Mouse (Mus musculus) hindbrain, embryonic 13.5 days (tissue): ENCODE results near the gene Cdkal1. TPM values are rescaled to one million over a fixed set of nuclear protein-coding genes. Genes with fewer than 3 reads are reported as not detected.

Source experiments
- ATAC-seq: fragments of 200-750 bp; cut with Nextera tagmentation; 2 replicates; pipeline ENCODE4 v1.8.0; 2017; ENCODE audit warnings: moderate TSS enrichment; ENCODE audit not compliant: low FRiP score
- H3K27ac ChIP-seq: fragments of 300-500 bp; sonication (generic); 2 replicates; pipeline ENCODE4 v1.5.1; 2015; ENCODE audit warnings: inconsistent platforms, mild to moderate bottlenecking, moderate library complexity
- H3K27me3 ChIP-seq: fragments of 300-500 bp; sonication (generic); 2 replicates; pipeline ENCODE4 v1.6.1; 2015; ENCODE audit warnings: mild to moderate bottlenecking, inconsistent platforms
- H3K36me3 ChIP-seq: fragments of 300-500 bp; sonication (generic); 2 replicates; pipeline ENCODE4 v1.6.1; 2015; ENCODE audit warnings: mild to moderate bottlenecking, inconsistent platforms
- H3K4me1 ChIP-seq: fragments of 300-500 bp; sonication (generic); replicated peaks from 2 replicates; pipeline ENCODE4 v1.6.1; 2015; ENCODE audit warnings: inconsistent platforms
- H3K4me2 ChIP-seq: fragments of 300-500 bp; sonication (generic); 2 replicates; pipeline ENCODE4 v1.6.1; 2015; ENCODE audit warnings: inconsistent platforms, mild to moderate bottlenecking, moderate library complexity
- H3K4me3 ChIP-seq: fragments of 300-500 bp; sonication (generic); 2 replicates; pipeline ENCODE4 v1.5.1; 2015; ENCODE audit warnings: mild to moderate bottlenecking, inconsistent platforms
- H3K9ac ChIP-seq: fragments of 300-500 bp; sonication (generic); 2 replicates; pipeline ENCODE4 v1.6.1; 2015; ENCODE audit warnings: mild to moderate bottlenecking, inconsistent platforms
- H3K9me3 ChIP-seq: fragments of 300-500 bp; sonication (generic); 2 replicates; pipeline ENCODE4 v1.6.1; 2016; ENCODE audit warnings: inconsistent platforms
- WGBS: fragments of 180-500 bp; shearing (Covaris S2); methylation state at CpG from one replicate; pipeline ENCODE4 v1.1.7; 2015; 5-methylcytosine and 5-hydroxymethylcytosine counted together
- polyA plus RNA-seq: library from polyadenylated mRNA; unstranded; fragments of >200 nt; fragmentation: Nextera tagmentation; extraction: Ambion mirVana; gene quantifications from 2 replicates; pipeline ENCODE4 v1.2.1, GENCODE M21; 2015

Gene Cdkal1
- polyA plus RNA-seq = 24.3 and 25.2 TPM in 2 replicates

- Histone ChIP-seq H3K27me3 (no peaks in the 10 kb centered on the region), H3K4me3 (peak within 1 kb of the TSS; percentile 65), H3K4me1 (peaks cover 20% of the 10 kb centered on the region), H3K9me3 (no peaks in the 10 kb centered on the region), H3K4me2 (peak within 1 kb of the TSS; percentile 69), H3K27ac (peak within 1 kb of the TSS; percentile 84), H3K36me3 (peaks cover 3% of the 10 kb centered on the region; the same call in 1 of the 2 replicates), H3K9ac (peak within 1 kb of the TSS; percentile 74)
- WGBS = under 1% methylated on average over 33 of the region's 33 CpGs
- peak; percentile 90 for ATAC-seq
Measured at GRCm38 (mm10) chr13:29855281-29856031, at the start of gene Cdkal1. Gene Cdkal1, minus strand, starts transcription at chr13:29855674.

DNA sequence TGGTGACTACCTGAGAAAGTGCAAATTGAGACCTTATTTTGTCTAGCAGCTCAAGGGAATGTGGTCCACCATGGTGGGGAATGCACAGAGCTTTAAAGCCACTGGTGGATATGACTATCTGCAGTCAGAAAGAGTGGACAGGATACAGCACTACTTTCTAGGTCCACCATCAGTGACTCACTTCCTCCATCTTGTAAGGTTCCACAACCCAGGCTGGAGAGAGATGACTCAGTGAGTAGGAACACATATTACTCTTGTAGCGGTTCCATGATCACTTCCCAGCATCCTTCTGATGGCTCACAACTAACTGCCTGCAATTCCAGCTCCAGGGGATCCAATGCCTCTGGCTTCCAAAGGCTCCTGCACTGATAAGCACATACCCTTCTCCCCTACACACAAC is 47.9 kb upstream of the Cdkal1 start:
- 100% methylated on average over 1 of the region's 1 CpGs for WGBS
- no peak overlapping the region for H3K27ac ChIP-seq
- no peaks in the 10 kb centered on the region for H3K27me3 ChIP-seq
- H3K4me3 ChIP-seq = no peak overlapping the region
- no peak overlapping the region for H3K4me2 ChIP-seq
- no peak for ATAC-seq
- H3K9ac ChIP-seq = no peak overlapping the region
- H3K36me3 ChIP-seq = peaks cover 38% of the 10 kb centered on the region
- peaks cover 19% of the 10 kb centered on the region for H3K9me3 ChIP-seq
- H3K4me1 ChIP-seq = no peaks in the 10 kb centered on the region

DNA sequence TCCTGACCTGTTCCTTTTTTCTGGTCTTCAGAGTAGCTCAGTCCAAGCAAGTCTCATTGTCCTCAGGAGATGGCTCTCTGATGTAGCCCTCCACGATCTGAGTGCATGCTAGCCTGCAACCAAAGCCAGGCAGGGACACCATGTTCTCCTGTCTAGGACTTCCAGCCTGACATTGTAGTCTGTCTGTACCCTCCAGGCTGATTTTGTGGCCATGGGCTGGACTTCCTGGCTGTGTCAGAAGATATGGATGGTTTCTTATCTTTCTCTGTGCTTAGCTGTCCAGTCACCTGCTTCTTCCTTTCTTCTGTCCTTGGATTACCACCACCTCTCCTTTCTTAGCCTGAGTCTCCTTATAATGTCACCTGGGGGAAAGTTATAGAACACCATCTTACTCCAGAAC is 47.2 kb upstream of the Cdkal1 start:
- no peaks in the 10 kb centered on the region for H3K27me3 ChIP-seq
- H3K36me3 ChIP-seq = peaks cover 32% of the 10 kb centered on the region
- ATAC-seq = no peak
- peaks cover 23% of the 10 kb centered on the region for H3K9me3 ChIP-seq
- H3K4me1 ChIP-seq = no peaks in the 10 kb centered on the region
- H3K9ac ChIP-seq = no peak overlapping the region
- H3K4me2 ChIP-seq = no peak overlapping the region
- WGBS = 100% methylated on average over 1 of the region's 1 CpGs
- no peak overlapping the region for H3K4me3 ChIP-seq
- H3K27ac ChIP-seq = no peak overlapping the region

DNA sequence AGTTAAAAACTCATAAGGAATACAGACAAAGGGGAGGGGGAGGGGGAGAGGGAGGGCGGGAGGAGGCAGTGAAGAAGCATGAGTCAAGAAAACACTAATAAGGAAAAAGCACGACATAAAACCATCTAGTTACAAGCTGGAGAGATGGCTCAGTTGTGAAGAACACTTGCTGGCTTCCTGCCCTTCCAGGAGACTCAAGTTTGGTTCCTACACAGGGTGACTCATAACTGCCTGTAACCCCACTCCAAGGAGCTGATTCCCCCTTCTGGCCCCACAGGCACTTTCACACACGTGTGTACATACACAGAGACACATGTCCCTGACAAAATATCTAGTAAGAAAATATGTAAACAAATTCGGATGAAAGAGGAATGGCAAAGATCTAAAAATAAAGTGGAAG is 46.2 kb upstream of the Cdkal1 start:
- Histone ChIP-seq H3K4me1 (no peaks in the 10 kb centered on the region), H3K9me3 (peaks cover 29% of the 10 kb centered on the region), H3K36me3 (peaks cover 23% of the 10 kb centered on the region), H3K27me3 (no peaks in the 10 kb centered on the region), H3K4me2 (no peak overlapping the region), H3K9ac (no peak overlapping the region), H3K27ac (no peak overlapping the region), H3K4me3 (no peak overlapping the region)
- ATAC-seq = no peak
- WGBS = 89% methylated on average over 4 of the region's 4 CpGs

- H3K27ac ChIP-seq = no peak overlapping the region
- no peak overlapping the region for H3K4me2 ChIP-seq
- WGBS = 98% methylated on average over 3 of the region's 3 CpGs
- H3K4me3 ChIP-seq = no peak overlapping the region
- ATAC-seq = no peak
- no peaks in the 10 kb centered on the region for H3K36me3 ChIP-seq
- H3K4me1 ChIP-seq = no peaks in the 10 kb centered on the region
- H3K27me3 ChIP-seq = no peaks in the 10 kb centered on the region
- H3K9ac ChIP-seq = no peak overlapping the region
- no peaks in the 10 kb centered on the region for H3K9me3 ChIP-seq
Measured at GRCm38 (mm10) chr13:29866780-29867179, 11.3 kb upstream of the Cdkal1 start.

GRCm38 (mm10) chr13:29864331-29864730 is 8.9 kb upstream of the Cdkal1 start:
- Histone ChIP-seq H3K9me3 (no peaks in the 10 kb centered on the region), H3K4me1 (no peaks in the 10 kb centered on the region), H3K27ac (no peak overlapping the region), H3K36me3 (no peaks in the 10 kb centered on the region), H3K9ac (no peak overlapping the region), H3K4me3 (no peak overlapping the region), H3K4me2 (no peak overlapping the region), H3K27me3 (no peaks in the 10 kb centered on the region)
- ATAC-seq = no peak
- WGBS = 67% methylated on average over 6 of the region's 6 CpGs

DNA sequence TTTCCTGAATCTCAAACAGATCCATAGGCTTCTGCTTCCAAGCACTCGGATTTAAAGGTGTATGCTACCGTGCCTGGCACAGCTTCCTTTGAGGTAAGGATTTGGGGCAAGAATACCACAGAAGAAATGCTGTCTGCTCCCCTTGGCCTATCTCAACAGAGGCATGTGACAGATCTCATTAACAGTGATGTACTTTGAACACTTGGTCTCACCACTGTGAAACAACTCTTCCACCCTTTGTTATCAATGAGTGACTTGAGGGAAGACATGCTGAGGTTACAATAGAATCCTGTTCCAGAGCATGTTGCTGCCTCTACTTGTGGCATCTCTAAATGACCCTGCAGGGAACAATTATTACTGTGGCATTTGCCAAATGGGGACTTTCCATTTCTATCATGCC is 4.6 kb upstream of the Cdkal1 start:
- no peaks in the 10 kb centered on the region for H3K4me1 ChIP-seq
- H3K27ac ChIP-seq = no peak overlapping the region
- 70% methylated on average over 2 of the region's 2 CpGs for WGBS
- no peaks in the 10 kb centered on the region for H3K9me3 ChIP-seq
- ATAC-seq = no peak
- no peak overlapping the region for H3K4me2 ChIP-seq
- H3K4me3 ChIP-seq = no peak overlapping the region
- H3K27me3 ChIP-seq = no peaks in the 10 kb centered on the region
- no peaks in the 10 kb centered on the region for H3K36me3 ChIP-seq
- no peak overlapping the region for H3K9ac ChIP-seq

DNA sequence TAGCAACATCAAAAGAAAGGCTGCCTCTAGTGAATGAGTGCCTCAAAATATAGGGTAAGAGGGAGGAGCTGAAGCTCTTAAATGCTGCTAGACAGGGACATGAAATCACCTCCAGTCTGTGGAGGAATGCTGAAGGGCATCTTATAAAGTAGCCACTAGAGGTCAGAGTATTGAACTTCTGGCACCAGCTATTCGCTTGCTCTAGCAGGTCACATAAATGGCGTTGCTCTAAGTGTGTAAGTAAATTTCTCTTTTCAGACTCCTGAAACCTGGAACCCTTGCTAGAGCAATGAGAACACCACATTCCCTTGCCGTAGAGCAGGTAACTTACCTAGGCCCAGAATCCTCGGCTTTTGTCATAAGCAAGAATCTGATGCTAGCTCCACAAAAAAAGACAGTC is 2.0 kb upstream of the Cdkal1 start:
- ATAC-seq = no peak
- no peaks in the 10 kb centered on the region for H3K36me3 ChIP-seq
- WGBS = 24% methylated on average over 4 of the region's 4 CpGs
- H3K4me1 ChIP-seq = peaks cover 20% of the 10 kb centered on the region
- no peak overlapping the region for H3K4me2 ChIP-seq
- H3K9ac ChIP-seq = no peak overlapping the region
- no peak overlapping the region for H3K4me3 ChIP-seq
- H3K27ac ChIP-seq = no peak overlapping the region
- H3K27me3 ChIP-seq = no peaks in the 10 kb centered on the region
- H3K9me3 ChIP-seq = no peaks in the 10 kb centered on the region

GRCm38 (mm10) chr13:29854876-29855275 is 598 bp downstream of the Cdkal1 start:
- Histone ChIP-seq H3K27me3 (no peaks in the 10 kb centered on the region), H3K27ac (peak overlapping the region; percentile 84), H3K9me3 (no peaks in the 10 kb centered on the region), H3K36me3 (peaks cover 4% of the 10 kb centered on the region), H3K4me3 (peak overlapping the region; percentile 65), H3K4me2 (peak overlapping the region; percentile 69), H3K9ac (peak overlapping the region; percentile 74), H3K4me1 (peaks cover 20% of the 10 kb centered on the region)
- WGBS = 3% methylated on average over 5 of the region's 5 CpGs
- no peak for ATAC-seq

- no peak for ATAC-seq
- no peaks in the 10 kb centered on the region for H3K36me3 ChIP-seq
- H3K9me3 ChIP-seq = no peaks in the 10 kb centered on the region
- no peak overlapping the region for H3K4me2 ChIP-seq
- H3K9ac ChIP-seq = no peak overlapping the region
- no peaks in the 10 kb centered on the region for H3K27me3 ChIP-seq
- peaks cover 11% of the 10 kb centered on the region for H3K4me1 ChIP-seq
- WGBS = 50% methylated on average over 5 of the region's 5 CpGs
- no peak overlapping the region for H3K27ac ChIP-seq
- H3K4me3 ChIP-seq = no peak overlapping the region
Measured at GRCm38 (mm10) chr13:29838409-29839047, 16.9 kb downstream of the Cdkal1 start.

GRCm38 (mm10) chr13:29835170-29835569 is 20.3 kb downstream of the Cdkal1 start:
- H3K27ac ChIP-seq = no peak overlapping the region
- peaks cover 15% of the 10 kb centered on the region for H3K4me1 ChIP-seq
- 33% methylated on average over 4 of the region's 4 CpGs for WGBS
- no peaks in the 10 kb centered on the region for H3K36me3 ChIP-seq
- H3K9me3 ChIP-seq = no peaks in the 10 kb centered on the region
- H3K27me3 ChIP-seq = no peaks in the 10 kb centered on the region
- H3K4me3 ChIP-seq = no peak overlapping the region
- no peak for ATAC-seq
- H3K9ac ChIP-seq = no peak overlapping the region
- no peak overlapping the region for H3K4me2 ChIP-seq

GRCm38 (mm10) chr13:29833751-29834150 is 21.7 kb downstream of the Cdkal1 start:
- ATAC-seq = no peak
- Histone ChIP-seq H3K36me3 (no peaks in the 10 kb centered on the region), H3K9me3 (no peaks in the 10 kb centered on the region), H3K4me2 (no peak overlapping the region), H3K9ac (no peak overlapping the region; the same call in 1 of the 2 replicates), H3K27ac (peak overlapping the region; percentile 55; the same call in 1 of the 2 replicates), H3K4me1 (peaks cover 15% of the 10 kb centered on the region), H3K4me3 (no peak overlapping the region), H3K27me3 (no peaks in the 10 kb centered on the region)
- 61% methylated on average over 8 of the region's 8 CpGs for WGBS

GRCm38 (mm10) chr13:29831126-29831525 is 24.3 kb downstream of the Cdkal1 start:
- Histone ChIP-seq H3K27ac (no peak overlapping the region), H3K9me3 (no peaks in the 10 kb centered on the region), H3K4me3 (no peak overlapping the region), H3K4me2 (no peak overlapping the region), H3K9ac (no peak overlapping the region), H3K4me1 (peaks cover 15% of the 10 kb centered on the region), H3K36me3 (no peaks in the 10 kb centered on the region), H3K27me3 (no peaks in the 10 kb centered on the region)
- ATAC-seq = no peak
- 78% methylated on average over 4 of the region's 4 CpGs for WGBS
